Mouse (Mus musculus) lung, postnatal 0 days (tissue): ENCODE measurements around the gene Dscaml1. TPM values are rescaled to one million over a fixed set of nuclear protein-coding genes. Genes with fewer than 3 reads are reported as not detected.

ENCODE experiments used
- ATAC-seq: fragments of 200-750 bp; cut with Nextera tagmentation; 2 replicates; pipeline ENCODE4 v1.8.0; 2017; ENCODE audit warnings: moderate library complexity
- DNase-seq: peaks from one replicate; pipeline ENCODE4 v3.0.0-alpha.2; 2016; ENCODE audit warnings: low spot score
- H3K27ac ChIP-seq: fragments of 300-500 bp; sonication (generic); 2 replicates; pipeline ENCODE4 v1.5.1; 2014; ENCODE audit warnings: antibody characterized with exemption, mild to moderate bottlenecking, low read length, mixed read lengths
- H3K27me3 ChIP-seq: fragments of 300-500 bp; sonication (generic); replicated peaks from 2 replicates; pipeline ENCODE4 v1.6.1; 2014; ENCODE audit warnings: low read length, mixed read lengths; ENCODE audit not compliant: insufficient read depth
- H3K36me3 ChIP-seq: fragments of 300-500 bp; sonication (generic); 2 replicates; pipeline ENCODE4 v1.6.1; 2014; ENCODE audit warnings: low read length, mixed read lengths; ENCODE audit not compliant: insufficient read depth
- H3K4me1 ChIP-seq: fragments of 300-500 bp; sonication (generic); 2 replicates; pipeline ENCODE4 v1.6.1; 2014; ENCODE audit warnings: antibody characterized with exemption, low read depth, low read length, mixed read lengths; ENCODE audit not compliant: insufficient read depth
- H3K4me2 ChIP-seq: fragments of 300-500 bp; sonication (generic); replicated peaks from 2 replicates; pipeline ENCODE4 v1.6.1; 2014; ENCODE audit warnings: low read depth, mild to moderate bottlenecking, low read length, moderate library complexity, mixed read lengths
- H3K4me3 ChIP-seq: fragments of 300-500 bp; sonication (generic); 2 replicates; pipeline ENCODE4 v1.5.1; 2014; ENCODE audit warnings: low read depth, low read length
- H3K9ac ChIP-seq: fragments of 300-500 bp; sonication (generic); replicated peaks from 2 replicates; pipeline ENCODE4 v1.6.1; 2014; ENCODE audit warnings: low read depth, mild to moderate bottlenecking
- H3K9me3 ChIP-seq: fragments of 300-500 bp; sonication (generic); 2 replicates; pipeline ENCODE4 v1.6.1; 2016; ENCODE audit warnings: low read length, mixed read lengths
- CTCF ChIP-seq: IDR thresholded peaks from 2 replicates; pipeline ENCODE4 v1.5.1; 2016; ENCODE audit warnings: antibody characterized with exemption, mild to moderate bottlenecking
- EP300 ChIP-seq: IDR thresholded peaks from 2 replicates; pipeline ENCODE4 v1.6.1; 2016; ENCODE audit warnings: antibody characterized with exemption, mild to moderate bottlenecking, control low read depth
- WGBS: fragments of 180-500 bp; shearing (Covaris S2); extraction: QIAGEN DNeasy Blood & Tissue Kit; methylation state at CpG from one replicate; pipeline ENCODE4 v1.1.7; 2014; 5-methylcytosine and 5-hydroxymethylcytosine counted together
- polyA plus RNA-seq: library from polyadenylated mRNA; unstranded; fragments of >200 nt; fragmentation: Nextera tagmentation; extraction: Ambion mirVana; gene quantifications from 2 replicates; pipeline ENCODE4 v1.2.1, GENCODE M21; 2015

Gene Dscaml1
- polyA plus RNA-seq, 1 experiment from 2014 or later: 0.16 TPM

DNA sequence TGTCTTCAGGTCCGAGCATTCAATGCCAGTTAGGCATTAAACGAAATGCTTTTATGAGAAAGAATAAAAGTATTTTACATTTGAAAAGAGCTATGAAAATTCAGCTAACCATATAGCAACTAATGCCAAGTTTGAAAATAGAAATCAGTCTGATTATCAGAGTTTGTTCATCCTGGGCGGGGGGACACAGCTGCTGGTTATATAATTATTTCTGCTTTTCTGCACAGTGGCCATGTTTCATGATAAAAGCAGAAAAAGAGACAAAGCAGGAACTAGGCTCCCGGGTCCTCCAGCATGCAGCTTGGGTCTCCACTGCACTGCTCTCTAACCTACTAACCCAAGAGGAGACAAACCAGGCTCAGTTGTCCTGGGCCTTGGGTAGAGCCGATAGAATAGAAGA, 143.9 kb downstream of the Dscaml1 start:
- H3K4me1 ChIP-seq: no peaks in the 10 kb centered on the region
- no peaks in the 10 kb centered on the region for H3K36me3 ChIP-seq
- WGBS: 85% methylated on average over 5 of the region's 5 CpGs
- no peak for ATAC-seq
- DNase-seq: no peak
- no peak overlapping the region for H3K9ac ChIP-seq
- no peak overlapping the region for H3K4me2 ChIP-seq
- H3K27me3 ChIP-seq: no peaks in the 10 kb centered on the region
- H3K4me3 ChIP-seq: no peak overlapping the region
- no peaks in the 10 kb centered on the region for H3K9me3 ChIP-seq
- TF ChIP-seq EP300 (no peak), CTCF (no peak)
- H3K27ac ChIP-seq: no peak overlapping the region

DNA sequence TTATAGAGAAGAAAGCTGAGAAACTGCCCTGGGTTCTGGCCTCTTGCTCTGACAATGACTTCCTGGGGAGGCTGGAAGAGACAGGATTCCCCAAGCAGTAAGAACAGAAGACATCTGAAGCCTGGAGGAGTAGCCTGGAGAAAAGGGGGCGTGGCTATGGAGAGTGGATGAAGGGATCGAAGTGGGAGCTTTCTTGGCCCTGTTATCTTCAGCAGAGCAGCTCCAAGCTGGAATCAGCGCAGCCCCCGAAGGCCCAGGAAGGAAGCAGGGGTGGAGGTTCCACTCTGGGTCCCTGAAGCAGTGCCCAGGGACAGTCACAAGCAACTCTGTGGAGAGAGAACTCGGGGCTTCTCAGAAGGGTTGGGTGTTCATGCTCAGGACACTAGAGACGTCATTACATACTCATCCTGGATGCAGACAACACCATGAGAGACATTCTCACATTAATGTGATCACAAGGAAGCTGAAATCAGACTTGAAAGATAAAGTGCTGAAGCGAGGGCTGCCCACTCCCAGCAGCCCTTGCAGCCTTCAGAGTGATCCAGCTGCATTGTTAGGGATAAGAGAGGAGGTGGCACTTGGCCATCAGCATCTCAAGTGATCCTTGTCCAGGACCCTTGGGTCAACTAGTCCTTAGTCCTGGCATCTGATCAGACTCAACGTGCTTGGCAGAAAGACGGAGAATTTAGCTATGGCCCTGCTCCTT, 146.5 kb downstream of the Dscaml1 start:
- Histone ChIP-seq H3K9ac (no peak overlapping the region), H3K4me3 (no peak overlapping the region), H3K27ac (no peak overlapping the region), H3K4me1 (no peaks in the 10 kb centered on the region), H3K4me2 (no peak overlapping the region), H3K27me3 (no peaks in the 10 kb centered on the region), H3K9me3 (no peaks in the 10 kb centered on the region), H3K36me3 (no peaks in the 10 kb centered on the region)
- DNase-seq: peak; percentile 77
- TF ChIP-seq EP300 (peak; percentile 44; the same call in 1 of the 2 replicates), CTCF (no peak)
- ATAC-seq: peak; percentile 88
- 25% methylated on average over 9 of the region's 9 CpGs for WGBS

DNA sequence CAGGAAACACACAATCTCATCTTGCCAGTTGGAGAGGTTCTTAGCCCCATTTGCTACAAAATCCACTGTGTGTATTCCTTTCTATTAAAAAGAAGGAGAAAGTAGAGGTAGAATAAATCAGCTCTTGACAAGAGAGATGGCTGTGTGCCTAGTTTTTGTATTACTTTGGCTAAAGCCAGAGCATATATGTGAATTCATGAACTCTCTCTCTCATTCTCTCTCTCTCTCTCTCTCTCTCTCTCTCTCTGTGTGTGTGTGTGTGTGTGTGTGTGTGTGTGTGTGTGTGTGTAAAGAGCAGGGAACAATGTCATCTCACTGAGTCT, 147.0 kb downstream of the Dscaml1 start:
- DNase-seq (no peak), ATAC-seq (no peak)
- H3K4me1 ChIP-seq: no peaks in the 10 kb centered on the region
- H3K36me3 ChIP-seq: no peaks in the 10 kb centered on the region
- H3K27me3 ChIP-seq: no peaks in the 10 kb centered on the region
- H3K4me2 ChIP-seq: no peak overlapping the region
- no peak overlapping the region for H3K9ac ChIP-seq
- TF ChIP-seq EP300 (no peak), CTCF (no peak)
- H3K27ac ChIP-seq: no peak overlapping the region
- H3K4me3 ChIP-seq: no peak overlapping the region
- no peaks in the 10 kb centered on the region for H3K9me3 ChIP-seq

- ATAC-seq (peak; percentile 47), DNase-seq (peak; percentile 29)
- TF ChIP-seq CTCF (no peak), EP300 (no peak)
- Histone ChIP-seq H3K4me3 (no peak overlapping the region), H3K9me3 (no peaks in the 10 kb centered on the region), H3K27me3 (no peaks in the 10 kb centered on the region), H3K9ac (no peak overlapping the region), H3K4me1 (no peaks in the 10 kb centered on the region), H3K4me2 (no peak overlapping the region), H3K36me3 (no peaks in the 10 kb centered on the region), H3K27ac (no peak overlapping the region)
- WGBS: 64% methylated on average over 8 of the region's 8 CpGs
Observed at GRCm38 (mm10) chr9:45574021-45574420, 147.6 kb downstream of the Dscaml1 start.

- Histone ChIP-seq H3K27ac (no peak overlapping the region), H3K4me2 (no peak overlapping the region)
Observed at GRCm38 (mm10) chr9:45580069-45580795, 153.8 kb downstream of the Dscaml1 start.

GRCm38 (mm10) chr9:45586475-45586874, 160.0 kb downstream of the Dscaml1 start:
- Histone ChIP-seq H3K4me2 (no peak overlapping the region), H3K27ac (no peak overlapping the region), H3K4me1 (no peaks in the 10 kb centered on the region), H3K4me3 (no peak overlapping the region), H3K9ac (no peak overlapping the region), H3K36me3 (no peaks in the 10 kb centered on the region), H3K9me3 (no peaks in the 10 kb centered on the region), H3K27me3 (no peaks in the 10 kb centered on the region)
- TF ChIP-seq CTCF (no peak), EP300 (no peak)
- ATAC-seq (no peak), DNase-seq (no peak)
- WGBS: 55% methylated on average over 9 of the region's 9 CpGs

More at GRCm38 (mm10) chr9:45580069-45580795, 153.8 kb downstream of the Dscaml1 start:
- DNase-seq: no peak
- no peak overlapping the region for H3K4me3 ChIP-seq
- no peak overlapping the region for H3K9ac ChIP-seq
- no peak for ATAC-seq
- TF ChIP-seq CTCF (no peak), EP300 (no peak)
- 69% methylated on average over 15 of the region's 16 CpGs for WGBS
- H3K36me3 ChIP-seq: no peaks in the 10 kb centered on the region
- H3K27me3 ChIP-seq: no peaks in the 10 kb centered on the region
- no peaks in the 10 kb centered on the region for H3K9me3 ChIP-seq
- H3K4me1 ChIP-seq: no peaks in the 10 kb centered on the region
